15 mouse cellular contexts compared by ENCODE assay signal in the genomic region with DNA sequence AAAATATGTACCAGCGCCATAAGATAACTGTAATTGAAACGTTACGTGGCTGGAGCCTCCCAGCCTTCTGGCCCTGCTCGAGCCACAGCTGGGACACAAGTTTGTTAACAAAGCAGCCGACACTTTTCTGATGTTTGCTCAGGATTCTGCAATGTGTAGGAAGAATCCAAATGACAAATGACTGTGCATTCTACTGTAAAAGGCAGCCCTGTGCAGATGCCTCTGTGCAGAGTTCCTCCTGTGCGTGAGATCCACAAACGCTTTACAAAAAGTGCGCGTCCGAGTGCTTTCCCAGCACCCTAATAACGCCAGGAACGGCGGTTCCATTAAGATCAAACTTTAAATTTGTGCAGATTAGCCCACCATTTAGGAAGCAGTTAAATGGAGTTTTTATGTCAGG.
DNase-seq lines count a peak whose midpoint lies in the region; ATAC-seq and TF ChIP-seq lines count a peak whose summit lies in the region.
"Had no signal": no experiment of that assay in that cellular context is flagged by ENCODE, and none has a peak within 500 bp of the region (broad histone marks: within the 10 kb centered on the region; RNA-seq: fewer than 3 reads in every experiment).

No protein-coding gene starts in this region.

- no peaks in the 10 kb centered on the region for H3K27me3 ChIP-seq in forebrain, embryonic 11.5 days (ENCODE audit: control insufficient read depth, insufficient read depth, low read length)
- H3K27me3 ChIP-seq in forebrain, embryonic 10.5 days (ENCODE audit: poor library complexity, severe bottlenecking): no peaks in the 10 kb centered on the region
- H3K27me3 ChIP-seq in midbrain, embryonic 11.5 days (ENCODE audit: control insufficient read depth, insufficient read depth, low read length): no peaks in the 10 kb centered on the region
- H3K27me3 ChIP-seq in liver, postnatal 0 days (ENCODE audit: insufficient read depth, low read length): no peaks in the 10 kb centered on the region
- H3K27me3 ChIP-seq: heart, embryonic 13.5 days; Patski; stomach, embryonic 15.5 days had no signal

- H3K36me3 ChIP-seq in forebrain, embryonic 11.5 days (ENCODE audit: control insufficient read depth, insufficient read depth, low read length): no peaks in the 10 kb centered on the region
- H3K36me3 ChIP-seq in forebrain, embryonic 10.5 days (replicated peaks): no peaks in the 10 kb centered on the region
- H3K36me3 ChIP-seq in midbrain, embryonic 11.5 days (ENCODE audit: control insufficient read depth, insufficient read depth, low read length): no peaks in the 10 kb centered on the region
- H3K36me3 ChIP-seq in liver, postnatal 0 days (replicated peaks; ENCODE audit: insufficient read depth, low read length): no peaks in the 10 kb centered on the region
- H3K36me3 ChIP-seq: stomach, embryonic 15.5 days had no signal

- TF ChIP-seq CTCF in liver, postnatal 0 days (IDR thresholded peaks at IDR 0.05; ENCODE audit: low read depth): no peak

- H3K9ac ChIP-seq in forebrain, embryonic 11.5 days (ENCODE audit: low read length): no peak overlapping the region
- H3K9ac ChIP-seq in midbrain, embryonic 11.5 days (ENCODE audit: low read length): no peak overlapping the region
- H3K9ac ChIP-seq in liver, postnatal 0 days (replicated peaks): no peak overlapping the region
- H3K9ac ChIP-seq: heart, embryonic 13.5 days; stomach, embryonic 15.5 days had no signal

- no peak overlapping the region for H3K27ac ChIP-seq in forebrain, embryonic 11.5 days (ENCODE audit: low read depth, low read length)
- H3K27ac ChIP-seq in forebrain, embryonic 10.5 days: no peak overlapping the region
- no peak overlapping the region for H3K27ac ChIP-seq in midbrain, embryonic 11.5 days (ENCODE audit: low read depth, low read length)
- H3K27ac ChIP-seq in liver, postnatal 0 days (ENCODE audit: low read depth): no peak overlapping the region
- H3K27ac ChIP-seq: heart, embryonic 13.5 days; stomach, embryonic 15.5 days had no signal

- no peak for ATAC-seq in forebrain, embryonic 11.5 days (replicated peaks; ENCODE audit: low FRiP score)
- no peak for ATAC-seq in midbrain, embryonic 11.5 days (ENCODE audit: low FRiP score)
- no peak for ATAC-seq in liver, postnatal 0 days
- ATAC-seq: Patski had no signal

- WGBS in forebrain, embryonic 11.5 days: 44% methylated on average over 13 of the region's 13 CpGs
- 64% methylated on average over 13 of the region's 13 CpGs for WGBS in forebrain, embryonic 10.5 days
- WGBS in midbrain, embryonic 11.5 days: 51% methylated on average over 13 of the region's 13 CpGs
- 72% methylated on average over 13 of the region's 13 CpGs for WGBS in liver, postnatal 0 days (ENCODE audit: insufficient replicate concordance)

- no peaks in the 10 kb centered on the region for H3K9me3 ChIP-seq in forebrain, embryonic 11.5 days (ENCODE audit: control insufficient read depth, low read length)
- no peaks in the 10 kb centered on the region for H3K9me3 ChIP-seq in forebrain, embryonic 10.5 days
- H3K9me3 ChIP-seq in midbrain, embryonic 11.5 days (ENCODE audit: control insufficient read depth, low read length): peaks cover 3% of the 10 kb centered on the region; the same call in 1 of the 2 replicates
- H3K9me3 ChIP-seq in liver, postnatal 0 days (ENCODE audit: low read length): no peaks in the 10 kb centered on the region
- H3K9me3 ChIP-seq: stomach, embryonic 15.5 days had no signal

- peak overlapping the region; percentile 27; the same call in 1 of the 2 replicates for H3K4me2 ChIP-seq in forebrain, embryonic 11.5 days (ENCODE audit: low read depth, low read length, severe bottlenecking)
- peak overlapping the region; percentile 24; the same call in 1 of the 2 replicates for H3K4me2 ChIP-seq in midbrain, embryonic 11.5 days
- H3K4me2 ChIP-seq in liver, postnatal 0 days (ENCODE audit: low read depth, low read length): no peak overlapping the region
- H3K4me2 ChIP-seq: heart, embryonic 13.5 days; stomach, embryonic 15.5 days had no signal

- H3K4me3 ChIP-seq in forebrain, embryonic 11.5 days (ENCODE audit: low read depth, low read length): no peak overlapping the region
- H3K4me3 ChIP-seq in forebrain, embryonic 10.5 days: no peak overlapping the region
- H3K4me3 ChIP-seq in midbrain, embryonic 11.5 days (ENCODE audit: low read depth, low read length): no peak overlapping the region
- no peak overlapping the region for H3K4me3 ChIP-seq in liver, postnatal 0 days (ENCODE audit: low read depth, low read length)
- H3K4me3 ChIP-seq: heart, embryonic 13.5 days; myocyte; stomach, embryonic 15.5 days had no signal

- no peaks in the 10 kb centered on the region for H3K4me1 ChIP-seq in forebrain, embryonic 11.5 days (replicated peaks; ENCODE audit: control insufficient read depth, insufficient read depth, low read length)
- H3K4me1 ChIP-seq in forebrain, embryonic 10.5 days: peaks cover 25% of the 10 kb centered on the region
- H3K4me1 ChIP-seq in midbrain, embryonic 11.5 days (ENCODE audit: control insufficient read depth, insufficient read depth, low read length): peaks cover 4% of the 10 kb centered on the region; the same call in 1 of the 2 replicates
- H3K4me1 ChIP-seq in liver, postnatal 0 days (ENCODE audit: insufficient read depth): no peaks in the 10 kb centered on the region; the same call in 1 of the 2 replicates
- H3K4me1 ChIP-seq: heart, embryonic 13.5 days had no signal

- DNase-seq in forebrain, embryonic 11.5 days (ENCODE audit: low spot score): no peak
- DNase-seq in forebrain, embryonic 10.5 days (ENCODE audit: extremely low spot score, low spot score): no peak
- peak; percentile 45 for DNase-seq in retina, postnatal 1 day
- no peak for DNase-seq in retina, embryonic 14.5 days (ENCODE audit: low spot score)
- peak; percentile 85 for DNase-seq in midbrain, embryonic 11.5 days (ENCODE audit: low spot score, missing footprints)
- no peak for DNase-seq in liver, postnatal 0 days
- DNase-seq in frontal cortex, adult 2 months (ENCODE audit: extremely low spot score in 1 of 2, low spot score in 1 of 2): no peak
- no peak for DNase-seq in cerebellum, postnatal 14 days
- DNase-seq: cerebellum, adult 18-20 months; gastrocnemius, postnatal 14 days; thymus, postnatal 25 days had no signal

- no peak for TF ChIP-seq EP300 in liver, postnatal 0 days (IDR thresholded peaks at IDR 0.05; ENCODE audit: low read depth)

Comparison
In these comparisons a context has a peak if more than half of its experiments do, and no peak if none do; other contexts are left out.
1. DNase-seq: peak in retina, postnatal 1 day (single experiment) and midbrain, embryonic 11.5 days (single experiment); none in forebrain, embryonic 11.5 days (single experiment), forebrain, embryonic 10.5 days (single experiment), retina, embryonic 14.5 days (single experiment), liver, postnatal 0 days (single experiment), frontal cortex, adult 2 months (0 of 2) and cerebellum, postnatal 14 days (0 of 2).